Comparison of ENCODE assay signal across 20 mouse cellular contexts in genomic region chr10:123156392-123156791, GRCm38 (mm10). TPM values are rescaled to one million over a fixed set of nuclear protein-coding genes. Genes with fewer than 3 reads are reported as not detected.
DNase-seq lines count a peak whose midpoint lies in the region; ATAC-seq lines count a peak whose summit lies in the region.
"Had no signal": no experiment of that assay in that cellular context is flagged by ENCODE, and none has a peak within 500 bp of the region (broad histone marks: within the 10 kb centered on the region; RNA-seq: fewer than 3 reads in every experiment).

No protein-coding gene starts in this region.

- ATAC-seq in forebrain, embryonic 13.5 days: 0 out of 2 replicates have a peak, but pooled peaks have one; percentile 27
- ATAC-seq in forebrain, embryonic 12.5 days (ENCODE audit: low FRiP score): no peak
- ATAC-seq in heart, embryonic 11.5 days (replicated peaks; ENCODE audit: insufficient number of reproducible peaks, low FRiP score, low TSS enrichment): no peak

- 59% methylated on average over 2 of the region's 2 CpGs for WGBS in forebrain, embryonic 13.5 days
- 71% methylated on average over 2 of the region's 2 CpGs for WGBS in forebrain, embryonic 12.5 days
- WGBS in heart, embryonic 11.5 days (ENCODE audit: insufficient replicate concordance): 89% methylated on average over 2 of the region's 2 CpGs

- no peak overlapping the region for H3K4me2 ChIP-seq in forebrain, embryonic 13.5 days
- no peak overlapping the region for H3K4me2 ChIP-seq in forebrain, embryonic 12.5 days
- H3K4me2 ChIP-seq in heart, embryonic 11.5 days: no peak overlapping the region
- H3K4me2 ChIP-seq: liver, embryonic 15.5 days; neural tube, embryonic 12.5 days had no signal

- H3K36me3 ChIP-seq in forebrain, embryonic 13.5 days (ENCODE audit: poor library complexity, severe bottlenecking): peaks cover 25% of the 10 kb centered on the region
- peaks cover 17% of the 10 kb centered on the region for H3K36me3 ChIP-seq in forebrain, embryonic 12.5 days (replicated peaks)
- H3K36me3 ChIP-seq in heart, embryonic 11.5 days (ENCODE audit: control insufficient read depth, insufficient read depth, low read length): peaks cover 7% of the 10 kb centered on the region; the same call in 1 of the 2 replicates

- H3K4me3 ChIP-seq in forebrain, embryonic 13.5 days: no peak overlapping the region
- no peak overlapping the region for H3K4me3 ChIP-seq in forebrain, embryonic 12.5 days (replicated peaks)
- H3K4me3 ChIP-seq in heart, embryonic 11.5 days (ENCODE audit: low read depth, low read length): no peak overlapping the region
- H3K4me3 ChIP-seq: heart, adult 2 months; liver, embryonic 15.5 days; neural tube, embryonic 12.5 days had no signal

- intact Hi-C loops in left cerebral cortex, postnatal 4 days (cut with DNase I): no loop called here

- H3K9me3 ChIP-seq in forebrain, embryonic 13.5 days (replicated peaks): no peaks in the 10 kb centered on the region
- H3K9me3 ChIP-seq in forebrain, embryonic 12.5 days: no peaks in the 10 kb centered on the region
- no peaks in the 10 kb centered on the region for H3K9me3 ChIP-seq in heart, embryonic 11.5 days (replicated peaks; ENCODE audit: control insufficient read depth, low read length)
- H3K9me3 ChIP-seq: liver, embryonic 15.5 days; neural tube, embryonic 12.5 days had no signal

- H3K27me3 ChIP-seq in forebrain, embryonic 13.5 days: no peaks in the 10 kb centered on the region
- H3K27me3 ChIP-seq in forebrain, embryonic 12.5 days: no peaks in the 10 kb centered on the region
- H3K27me3 ChIP-seq in heart, embryonic 11.5 days (ENCODE audit: control insufficient read depth, insufficient read depth, low read length): no peaks in the 10 kb centered on the region
- H3K27me3 ChIP-seq: liver, embryonic 15.5 days; neural tube, embryonic 12.5 days had no signal

- no peaks in the 10 kb centered on the region for H3K4me1 ChIP-seq in forebrain, embryonic 13.5 days
- H3K4me1 ChIP-seq in forebrain, embryonic 12.5 days: no peaks in the 10 kb centered on the region
- H3K4me1 ChIP-seq in heart, embryonic 11.5 days (ENCODE audit: control insufficient read depth, insufficient read depth, low read length): no peaks in the 10 kb centered on the region
- H3K4me1 ChIP-seq: liver, embryonic 15.5 days; neural tube, embryonic 12.5 days had no signal

- no peak overlapping the region for H3K9ac ChIP-seq in forebrain, embryonic 13.5 days
- no peak overlapping the region for H3K9ac ChIP-seq in forebrain, embryonic 12.5 days
- no peak overlapping the region for H3K9ac ChIP-seq in heart, embryonic 11.5 days (ENCODE audit: low read depth, low read length)
- H3K9ac ChIP-seq: liver, embryonic 15.5 days; neural tube, embryonic 12.5 days had no signal

- peak; percentile 69 for DNase-seq in left cerebral cortex, postnatal 4 days
- no peak for DNase-seq in left cerebral cortex, adult 8-10 months (ENCODE audit: low spot score in 2 of 2)
- DNase-seq in layer of hippocampus, adult 11-12 months (ENCODE audit: low spot score): peak; percentile 37
- peak; percentile 46 to 55 for DNase-seq in layer of hippocampus, postnatal 36 days
- DNase-seq: adrenal gland, postnatal 25 days; cerebellum, adult 9-11 months; gastrocnemius, postnatal 14 days; heart, adult 2 months; heart, postnatal 10 days; kidney, adult 9 months; kidney, postnatal 36 days; lung, postnatal 10 days; right cerebral cortex, postnatal 14 days; thymus, postnatal 25 days had no signal

- H3K27ac ChIP-seq in forebrain, embryonic 13.5 days: no peak overlapping the region
- H3K27ac ChIP-seq in forebrain, embryonic 12.5 days: no peak overlapping the region
- H3K27ac ChIP-seq in heart, embryonic 11.5 days (ENCODE audit: low read depth, low read length): no peak overlapping the region
- H3K27ac ChIP-seq: heart, adult 2 months; liver, embryonic 15.5 days; neural tube, embryonic 12.5 days; stomach, postnatal 0 days had no signal

RNA-seq across cellular contexts. Expression of gene Usp15, which starts 40.4 kb away (rescaled TPM):
- 57.3 and 62.0 TPM in 2 replicates for polyA plus RNA-seq in forebrain, embryonic 13.5 days (2015; fragmentation: Nextera tagmentation; extraction: Ambion mirVana)
- polyA plus RNA-seq in forebrain, embryonic 12.5 days (2016; fragmentation: Nextera tagmentation; extraction: Ambion mirVana): 69.0 and 74.3 TPM in 2 replicates
- total RNA-seq in left cerebral cortex, postnatal 4 days (2021): 100 to 1,000 TPM; 129 to 130 TPM
- total RNA-seq in left cerebral cortex, adult 8-10 months (2022): 10 to 100 TPM; 89.5 to 97.6 (median 94.6) TPM
- total RNA-seq in layer of hippocampus, postnatal 36 days (2021): 10 to 100 TPM; 98.9 to 99.7 TPM
- 85.9 and 89.3 TPM in 2 replicates for polyA plus RNA-seq in heart, embryonic 11.5 days (2014; fragmentation: Nextera tagmentation; extraction: Ambion mirVana)

Comparison
In these comparisons a context has a peak if more than half of its experiments do, and no peak if none do; other contexts are left out.
1. DNase-seq: peak in left cerebral cortex, postnatal 4 days (single experiment), layer of hippocampus, adult 11-12 months (single experiment) and layer of hippocampus, postnatal 36 days (2 of 2); none in left cerebral cortex, adult 8-10 months (0 of 2).